Mouse (Mus musculus) small intestine, adult 2 months (tissue): ENCODE measurements around the gene Cnppd1. TPM values are rescaled to one million over a fixed set of nuclear protein-coding genes. Genes with fewer than 3 reads are reported as not detected.

Experiments used
- H3K27ac ChIP-seq: fragments of 200-500 bp; 2 replicates; pipeline ENCODE4 v1.5.1; 2012; ENCODE audit warnings: low read depth, low read length, control low read depth, inconsistent platforms; ENCODE audit not compliant: insufficient read depth
- H3K27me3 ChIP-seq: fragments of 200-500 bp; 2 replicates; pipeline ENCODE4 v1.6.1; 2012; ENCODE audit warnings: mild to moderate bottlenecking, moderate library complexity, low read length, inconsistent platforms; ENCODE audit not compliant: control insufficient read depth, insufficient read depth
- H3K36me3 ChIP-seq: fragments of 200-500 bp; 2 replicates; pipeline ENCODE4 v1.6.1; 2012; ENCODE audit warnings: mild to moderate bottlenecking, low read length, control low read depth, inconsistent platforms; ENCODE audit not compliant: control insufficient read depth, insufficient read depth
- H3K4me1 ChIP-seq: fragments of 200-500 bp; 2 replicates; pipeline ENCODE4 v1.6.1; 2012; ENCODE audit warnings: low read length, inconsistent platforms, mixed read lengths; ENCODE audit not compliant: control insufficient read depth, insufficient read depth, insufficient read length
- H3K4me3 ChIP-seq: fragments of 200-500 bp; 2 replicates; pipeline ENCODE4 v1.5.1; 2012; ENCODE audit warnings: low read depth, mild to moderate bottlenecking, control low read depth, inconsistent platforms, low read length, moderate library complexity
- CTCF ChIP-seq: fragments of 200-500 bp; IDR thresholded peaks from 2 replicates; pipeline ENCODE4 v1.5.1; 2012; ENCODE audit warnings: low read depth, mild to moderate bottlenecking, control low read depth, inconsistent platforms, low read length, moderate library complexity, mixed read lengths; ENCODE audit not compliant: insufficient replicate concordance, insufficient read length; ENCODE audit errors: extremely low read depth
- POLR2A ChIP-seq: fragments of 200-500 bp; IDR thresholded peaks from 2 replicates; pipeline ENCODE4 v1.6.1; 2012; ENCODE audit warnings: low read depth, mild to moderate bottlenecking, control low read depth, inconsistent platforms, low read length, moderate library complexity
- WGBS: fragments of 180-500 bp; shearing (Covaris S2); methylation state at CpG from one replicate; pipeline ENCODE4 v1.1.7; 2018; 5-methylcytosine and 5-hydroxymethylcytosine counted together
- polyA plus RNA-seq: library from polyadenylated mRNA; depleted of rRNA; stranded (reverse); fragments of >200 nt; gene quantifications from 2 replicates; pipeline ENCODE4 v1.2.3, GENCODE M21; 2012; rRNA removed

Gene Cnppd1
- 31.5 and 90.4 TPM in 2 replicates for polyA plus RNA-seq

DNA sequence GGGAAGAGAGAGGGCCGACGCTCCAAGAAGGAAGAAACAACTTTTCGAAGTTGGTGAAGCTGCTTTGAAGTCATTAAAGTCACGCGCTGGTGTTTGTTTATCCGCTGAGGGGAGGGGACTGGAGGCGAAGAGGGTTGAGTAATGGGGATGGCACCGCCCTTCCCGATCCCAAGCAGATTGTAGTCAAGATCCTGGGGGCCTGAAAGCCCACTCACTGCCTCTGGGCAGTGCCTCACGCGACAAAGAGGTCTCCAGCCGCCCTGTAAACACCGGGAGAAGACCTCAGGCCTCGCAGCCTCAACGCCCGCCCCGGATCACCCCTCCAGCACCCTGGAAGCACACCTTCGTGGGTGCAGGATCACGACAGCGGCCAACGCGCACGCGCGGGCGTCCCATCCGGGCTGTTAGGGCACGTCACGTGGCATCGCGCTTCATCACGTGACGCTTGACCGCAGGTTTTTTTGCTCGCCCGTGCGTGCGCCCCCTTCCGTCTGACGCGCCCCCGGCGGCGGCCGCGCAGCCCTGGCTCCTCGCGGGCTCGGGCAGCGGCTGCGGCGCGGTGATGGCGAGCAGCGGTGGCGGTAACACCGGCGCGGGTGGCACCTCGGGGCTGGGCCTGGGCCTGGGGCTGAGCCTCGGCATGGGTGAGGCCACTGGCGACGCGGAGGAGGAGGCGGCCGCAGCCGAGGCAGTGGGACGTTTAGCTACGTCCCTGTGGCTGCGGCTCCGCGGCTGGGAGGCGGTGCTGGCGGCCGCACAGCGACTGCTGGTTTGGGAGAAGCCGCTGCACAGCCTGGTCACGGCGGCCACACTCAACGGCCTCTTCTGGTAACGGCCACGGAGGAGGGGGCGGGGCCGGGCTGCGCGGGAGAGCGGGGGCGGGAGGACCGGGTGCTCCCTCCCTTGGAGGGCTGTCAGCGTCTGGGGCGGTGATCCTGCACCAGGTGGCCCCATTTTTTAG, at the start of gene Cnppd1, which contains the start of gene Retreg2:
Gene Cnppd1, minus strand, starts transcription at position 411 of the 961 bp plus-strand sequence.
Gene Retreg2, plus strand, starts transcription at position 478 of the 961 bp plus-strand sequence.
- H3K36me3 ChIP-seq: peaks cover 47% of the 10 kb centered on the region
- H3K4me3 ChIP-seq: peak within 1 kb of the TSS; percentile 77
- TF ChIP-seq POLR2A (peak; percentile 58), CTCF (peak; percentile 52; the same call in 1 of the 2 replicates)
- no peaks in the 10 kb centered on the region for H3K4me1 ChIP-seq
- H3K27me3 ChIP-seq: no peaks in the 10 kb centered on the region
- under 1% methylated on average over 89 of the region's 91 CpGs for WGBS
- H3K27ac ChIP-seq: peak within 1 kb of the TSS; percentile 95

DNA sequence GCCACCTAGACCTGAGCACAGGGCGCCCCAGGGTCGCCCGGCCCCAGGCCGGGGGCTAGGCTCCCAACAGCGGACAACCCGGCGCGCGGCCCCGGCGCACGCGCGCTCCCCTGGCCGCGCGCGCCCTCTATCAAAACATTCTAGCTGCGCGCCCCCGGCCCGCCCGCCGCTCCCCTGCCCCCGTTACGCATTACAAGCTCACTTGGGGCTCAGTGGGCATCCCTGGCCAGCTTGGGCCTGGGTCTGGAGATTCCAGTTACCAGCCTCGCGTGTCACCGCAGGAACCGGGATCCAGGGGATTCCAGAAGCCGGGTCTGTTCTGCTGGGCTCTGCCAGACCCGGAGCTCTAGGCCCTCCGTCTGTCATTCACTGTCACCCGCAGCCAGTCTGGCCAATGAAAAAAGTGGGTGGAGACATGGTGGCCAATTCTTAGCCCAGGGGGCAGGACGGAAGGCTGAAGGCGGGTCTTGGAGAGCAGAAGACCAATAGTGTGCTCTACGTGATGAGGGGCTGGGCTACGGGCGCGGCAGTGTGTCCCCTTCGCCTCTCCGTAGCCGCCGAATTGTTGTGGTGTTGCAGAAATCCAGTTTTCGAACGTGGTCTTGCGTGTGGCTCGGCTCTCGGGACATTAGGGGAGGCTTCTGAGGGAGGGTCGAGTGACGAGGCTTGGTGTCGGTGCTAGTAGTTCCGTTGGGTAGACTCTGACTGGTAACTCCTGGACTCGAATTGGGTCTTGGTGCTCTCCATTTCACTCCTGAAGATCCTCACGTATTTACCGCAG, 49.3 kb upstream of the Cnppd1 start, which contains the start of the genes Ankzf1 and Atg9a:
Gene Ankzf1, plus strand, starts transcription at position 530 of the 781 bp plus-strand sequence.
Gene Atg9a, minus strand, starts transcription at position 575 of the 781 bp plus-strand sequence.
- peak; percentile 49; the same call in 1 of the 2 replicates for TF ChIP-seq POLR2A
- no peak for TF ChIP-seq CTCF
- Histone ChIP-seq H3K36me3 (peaks cover 27% of the 10 kb centered on the region), H3K4me3 (peak within 1 kb of the TSS; percentile 78), H3K4me1 (peaks cover 9% of the 10 kb centered on the region), H3K27ac (peak within 1 kb of the TSS; percentile 97), H3K27me3 (no peaks in the 10 kb centered on the region)
- under 1% methylated on average over 56 of the region's 56 CpGs for WGBS

DNA sequence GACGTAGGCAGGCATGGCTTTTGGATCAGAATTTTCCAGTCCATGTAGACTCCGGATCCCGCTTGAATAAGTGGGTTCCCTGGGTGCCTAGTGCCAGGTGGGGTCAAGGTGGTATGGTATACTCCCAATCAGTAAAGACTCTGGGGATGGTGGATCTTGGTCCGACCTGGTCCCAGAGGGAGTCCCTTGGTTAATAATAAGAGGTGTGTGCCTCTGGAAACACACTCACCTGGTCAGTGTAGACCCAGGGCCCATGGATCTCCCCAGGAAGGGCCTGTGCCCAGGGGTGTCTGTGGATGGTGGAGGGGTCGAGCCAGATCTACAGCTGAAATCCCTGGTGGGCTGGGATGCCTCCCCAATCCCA, 48.7 kb upstream of the Cnppd1 start:
- 37% methylated on average over 5 of the region's 5 CpGs for WGBS
- TF ChIP-seq POLR2A: no peak
- no peak for TF ChIP-seq CTCF
- H3K4me3 ChIP-seq: peak overlapping the region; percentile 78
- no peak overlapping the region for H3K27ac ChIP-seq
- H3K36me3 ChIP-seq: peaks cover 27% of the 10 kb centered on the region
- no peaks in the 10 kb centered on the region for H3K27me3 ChIP-seq
- peaks cover 9% of the 10 kb centered on the region for H3K4me1 ChIP-seq

DNA sequence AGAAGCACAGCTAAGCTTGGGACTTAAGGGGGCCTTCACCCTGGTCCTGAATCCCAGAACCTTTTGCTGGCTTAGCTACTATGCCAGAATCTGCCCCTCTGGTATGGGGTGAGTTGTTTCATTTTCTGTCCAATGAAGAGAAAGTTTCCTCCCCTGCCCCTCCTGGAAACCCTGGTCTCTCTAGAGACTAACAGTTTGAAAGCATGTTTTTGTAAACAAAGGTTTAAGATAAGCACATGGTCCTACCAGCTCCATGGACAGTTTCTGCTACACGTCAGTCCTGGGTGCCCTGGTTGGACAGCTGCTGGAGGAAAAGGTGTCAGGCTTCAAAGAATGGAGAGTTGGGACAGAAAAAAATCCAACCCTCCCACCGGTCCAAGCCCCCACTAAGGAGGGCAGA, 48.1 kb upstream of the Cnppd1 start:
- Histone ChIP-seq H3K27ac (no peak overlapping the region), H3K4me1 (peaks cover 9% of the 10 kb centered on the region), H3K4me3 (no peak overlapping the region), H3K36me3 (peaks cover 27% of the 10 kb centered on the region), H3K27me3 (no peaks in the 10 kb centered on the region)
- TF ChIP-seq CTCF (no peak), POLR2A (no peak)
- 41% methylated on average over 2 of the region's 2 CpGs for WGBS

DNA sequence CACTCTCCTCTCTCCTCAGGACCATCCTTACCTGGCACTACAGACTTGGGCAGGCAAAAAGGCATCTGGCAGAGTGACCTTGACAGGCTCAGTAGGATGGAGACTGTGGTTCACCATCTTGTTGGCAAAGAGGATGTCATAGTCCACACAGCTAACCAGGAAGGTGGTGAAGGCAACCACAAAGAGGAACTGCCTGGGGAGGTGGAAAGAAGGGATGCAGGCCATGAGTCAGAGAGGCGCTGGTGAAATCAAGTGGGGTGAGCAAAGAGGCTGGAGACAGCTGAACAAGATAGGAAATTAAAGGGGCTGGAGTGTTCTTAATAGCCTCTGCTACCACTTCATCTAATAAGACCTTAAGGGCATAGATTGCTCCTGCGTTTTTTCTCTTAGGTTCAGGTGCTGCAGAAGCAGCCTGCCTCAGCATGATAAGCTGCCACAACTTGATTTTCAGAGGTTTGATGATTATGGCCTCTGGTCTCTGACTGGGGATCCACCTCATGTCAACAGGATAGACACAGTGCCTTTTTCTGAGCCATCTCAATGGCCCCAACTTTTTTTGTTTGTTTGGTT, 45.5 kb upstream of the Cnppd1 start:
- H3K36me3 ChIP-seq: peaks cover 47% of the 10 kb centered on the region
- 91% methylated on average over 2 of the region's 2 CpGs for WGBS
- TF ChIP-seq POLR2A (no peak), CTCF (no peak)
- H3K4me1 ChIP-seq: peaks cover 6% of the 10 kb centered on the region
- no peak overlapping the region for H3K4me3 ChIP-seq
- no peak overlapping the region for H3K27ac ChIP-seq
- H3K27me3 ChIP-seq: no peaks in the 10 kb centered on the region

DNA sequence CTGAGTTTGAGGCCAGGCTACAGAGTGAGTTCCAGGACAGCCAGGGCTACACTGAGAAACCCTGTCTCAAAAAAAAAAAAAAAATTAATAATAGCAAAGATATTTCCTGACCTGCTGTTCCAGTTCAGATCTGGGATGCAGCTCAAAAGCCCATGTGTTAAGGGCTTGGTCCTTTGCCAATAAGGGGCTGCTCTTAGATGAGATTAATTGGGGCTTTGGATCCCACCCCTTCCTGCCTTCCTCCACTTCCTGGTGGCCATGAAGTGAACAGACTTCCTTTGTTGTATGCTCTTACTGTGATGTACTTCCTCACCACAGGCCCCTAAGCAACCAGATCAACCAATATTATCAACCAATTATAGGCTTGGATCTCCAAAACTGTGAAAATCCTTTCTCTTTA, 44.6 kb upstream of the Cnppd1 start:
- no peak overlapping the region for H3K4me3 ChIP-seq
- peaks cover 55% of the 10 kb centered on the region for H3K36me3 ChIP-seq
- H3K27ac ChIP-seq: no peak overlapping the region
- TF ChIP-seq POLR2A (no peak), CTCF (no peak)
- H3K27me3 ChIP-seq: no peaks in the 10 kb centered on the region
- H3K4me1 ChIP-seq: peaks cover 6% of the 10 kb centered on the region
